Mouse (Mus musculus): ENCODE measurements at regions not wholly inside any gene's neighbourhood (a gene's known extent, or its start where the extent isn't known, plus 50 kb on each side); places are given as distances from the start of the nearest gene placed in this dataset.

- TF ChIP-seq HCFC1 (IDR thresholded peaks at IDR 0.05; ENCODE audit: borderline replicate concordance, insufficient read depth, low read length) = no peak
- TF ChIP-seq MAFK (IDR thresholded peaks at IDR 0.05; ENCODE audit: insufficient read depth, low read depth, low read length) = no peak
- TF ChIP-seq ZC3H11A (IDR thresholded peaks at IDR 0.05; ENCODE audit: borderline replicate concordance, low read depth, low read length) = no peak
Measured at GRCm38 (mm10) chr7:115340155-115340554, 596.7 kb downstream of the Insc start.

Data from ES-E14 (cell line).